Mouse (Mus musculus) stomach, embryonic 16.5 days (tissue): ENCODE measurements at regions not wholly inside any gene's neighbourhood (a gene's known extent, or its start where the extent isn't known, plus 50 kb on each side); places are given as distances from the start of the nearest gene placed in this dataset.
"Not testable (repeated sequence)": the region's sequence is repeated elsewhere in the genome, so short reads cannot be mapped to it uniquely, and the experiment has no call there.

Source experiments
- ATAC-seq: fragments of 200-750 bp; cut with Nextera tagmentation; 2 replicates; pipeline ENCODE4 v1.8.0; 2017; ENCODE audit warnings: moderate number of reproducible peaks, moderate TSS enrichment; ENCODE audit not compliant: insufficient read depth, low FRiP score
- H3K27ac ChIP-seq: fragments of 300-500 bp; sonication (generic); 2 replicates; pipeline ENCODE4 v1.5.1; 2014; ENCODE audit warnings: low read length
- H3K27me3 ChIP-seq: fragments of 300-500 bp; sonication (generic); 2 replicates; pipeline ENCODE4 v1.6.1; 2014; ENCODE audit warnings: low read length, control low read depth, mixed read lengths; ENCODE audit not compliant: control insufficient read depth, insufficient read depth
- H3K36me3 ChIP-seq: fragments of 300-500 bp; sonication (generic); 2 replicates; pipeline ENCODE4 v1.6.1; 2014; ENCODE audit warnings: low read length; ENCODE audit not compliant: control insufficient read depth, insufficient read depth
- H3K4me1 ChIP-seq: fragments of 300-500 bp; sonication (generic); 2 replicates; pipeline ENCODE4 v1.6.1; 2014; ENCODE audit warnings: low read length, control low read depth, mixed read lengths; ENCODE audit not compliant: control insufficient read depth, insufficient read depth
- H3K4me2 ChIP-seq: fragments of 300-500 bp; sonication (generic); 2 replicates; pipeline ENCODE4 v1.6.1; 2014; ENCODE audit warnings: low read depth, low read length, mixed read lengths
- H3K4me3 ChIP-seq: fragments of 300-500 bp; sonication (generic); replicated peaks from 2 replicates; pipeline ENCODE4 v1.5.1; 2014; ENCODE audit warnings: mild to moderate bottlenecking, low read length
- H3K9ac ChIP-seq: fragments of 300-500 bp; sonication (generic); 2 replicates; pipeline ENCODE4 v1.6.1; 2014; ENCODE audit warnings: low read length
- H3K9me3 ChIP-seq: fragments of 300-500 bp; sonication (generic); replicated peaks from 2 replicates; pipeline ENCODE4 v1.6.1; 2016; ENCODE audit warnings: low read length, control low read depth; ENCODE audit not compliant: control insufficient read depth
- WGBS: fragments of 180-500 bp; shearing (Covaris S2); extraction: QIAGEN DNeasy Blood & Tissue Kit; methylation state at CpG from one replicate; pipeline ENCODE4 v1.1.7; 2014; 5-methylcytosine and 5-hydroxymethylcytosine counted together

DNA sequence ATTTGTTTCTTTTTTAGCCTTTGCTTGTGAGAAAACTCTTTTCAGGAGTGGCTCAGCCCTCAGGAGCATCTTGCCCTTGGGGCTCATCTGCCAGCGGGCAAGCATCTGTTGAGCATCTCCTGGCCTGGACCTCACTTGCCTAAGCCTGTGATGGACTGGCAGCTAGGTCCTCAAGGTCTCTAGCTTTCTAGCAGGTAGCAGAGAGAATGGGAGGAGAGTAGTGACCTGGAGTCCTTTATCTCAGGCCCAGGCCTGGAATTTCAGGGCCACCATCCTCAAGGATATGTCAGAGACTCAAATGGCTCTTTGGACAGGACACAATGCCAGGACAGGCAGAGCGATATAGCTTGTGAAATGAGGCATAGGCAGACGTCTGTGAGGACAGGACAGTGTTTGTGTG is 59.3 kb upstream of the Klf13 start:
- Histone ChIP-seq H3K9ac (no peak overlapping the region), H3K27me3 (no peaks in the 10 kb centered on the region), H3K36me3 (no peaks in the 10 kb centered on the region), H3K27ac (no peak overlapping the region), H3K9me3 (no peaks in the 10 kb centered on the region), H3K4me2 (no peak overlapping the region), H3K4me1 (no peaks in the 10 kb centered on the region), H3K4me3 (no peak overlapping the region)
- WGBS = 80% methylated on average over 3 of the region's 3 CpGs
- ATAC-seq = no peak

DNA sequence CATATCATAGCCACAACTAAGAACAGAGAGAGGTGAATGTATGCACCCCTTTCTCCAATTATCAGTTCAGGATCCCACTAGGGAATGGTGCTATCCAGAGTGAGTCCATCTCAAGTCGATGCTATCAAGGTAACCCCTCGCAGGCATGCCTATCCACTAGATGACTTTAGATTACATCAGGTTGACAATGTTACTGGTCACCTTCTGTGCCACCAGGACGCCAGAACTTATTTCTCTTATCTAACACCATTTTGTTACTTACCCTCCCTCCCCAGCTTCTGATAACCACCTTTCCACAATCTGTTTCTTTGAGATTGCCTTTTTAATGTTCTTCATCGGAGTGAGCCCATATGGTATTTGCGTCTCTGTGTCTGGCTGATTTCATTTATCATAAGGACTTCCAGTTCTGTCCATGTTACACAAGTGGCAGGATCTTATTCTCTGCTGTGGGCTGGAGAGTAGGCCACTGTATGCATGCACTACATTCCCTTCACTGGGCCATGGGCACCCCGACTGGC is 57.9 kb upstream of the Klf13 start:
- no peaks in the 10 kb centered on the region for H3K36me3 ChIP-seq
- H3K27me3 ChIP-seq = no peaks in the 10 kb centered on the region
- 75% methylated on average over 6 of the region's 6 CpGs for WGBS
- H3K9ac ChIP-seq = no peak overlapping the region
- no peak for ATAC-seq
- H3K4me2 ChIP-seq = no peak overlapping the region
- H3K27ac ChIP-seq = no peak overlapping the region
- no peak overlapping the region for H3K4me3 ChIP-seq
- H3K9me3 ChIP-seq = no peaks in the 10 kb centered on the region
- no peaks in the 10 kb centered on the region for H3K4me1 ChIP-seq

DNA sequence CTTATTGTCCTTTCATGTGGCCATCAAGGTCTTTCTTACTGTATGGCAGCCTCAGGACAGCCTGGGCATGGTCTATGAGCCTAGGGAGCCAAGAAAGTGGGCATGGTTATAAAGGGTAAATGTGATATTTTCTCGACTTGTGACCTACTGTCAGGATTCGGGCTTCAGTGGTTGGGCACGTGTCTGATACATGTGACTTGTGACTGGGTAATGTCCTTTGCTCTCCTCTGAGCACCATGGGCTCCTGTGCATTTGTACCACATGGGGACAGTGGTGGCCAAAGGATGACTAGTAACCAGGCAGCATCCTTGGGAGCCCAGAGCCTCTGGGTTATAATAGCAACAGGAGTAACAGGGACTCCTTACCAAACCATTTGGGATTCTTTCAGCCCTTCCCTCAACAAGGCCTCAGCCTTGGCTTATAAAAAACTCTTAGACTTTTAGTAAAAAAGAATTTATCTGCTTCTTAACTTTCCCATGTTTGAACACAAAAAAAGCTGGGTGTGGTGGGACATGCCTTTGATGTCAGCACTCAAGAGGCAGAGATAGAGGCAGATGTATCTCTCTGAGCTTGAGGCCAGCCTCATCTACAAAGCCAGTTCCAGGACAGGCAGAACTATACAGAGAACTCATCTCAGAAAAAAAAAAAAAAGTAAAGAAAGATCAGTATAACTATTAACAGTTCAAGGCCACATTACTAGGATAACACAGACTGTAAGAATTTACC is 56.7 kb upstream of the Klf13 start:
- Histone ChIP-seq H3K4me3 (no peak overlapping the region), H3K9me3 (no peaks in the 10 kb centered on the region), H3K27ac (no peak overlapping the region), H3K27me3 (no peaks in the 10 kb centered on the region), H3K9ac (no peak overlapping the region), H3K36me3 (no peaks in the 10 kb centered on the region), H3K4me2 (no peak overlapping the region), H3K4me1 (no peaks in the 10 kb centered on the region)
- no peak for ATAC-seq
- WGBS = 76% methylated on average over 3 of the region's 3 CpGs

DNA sequence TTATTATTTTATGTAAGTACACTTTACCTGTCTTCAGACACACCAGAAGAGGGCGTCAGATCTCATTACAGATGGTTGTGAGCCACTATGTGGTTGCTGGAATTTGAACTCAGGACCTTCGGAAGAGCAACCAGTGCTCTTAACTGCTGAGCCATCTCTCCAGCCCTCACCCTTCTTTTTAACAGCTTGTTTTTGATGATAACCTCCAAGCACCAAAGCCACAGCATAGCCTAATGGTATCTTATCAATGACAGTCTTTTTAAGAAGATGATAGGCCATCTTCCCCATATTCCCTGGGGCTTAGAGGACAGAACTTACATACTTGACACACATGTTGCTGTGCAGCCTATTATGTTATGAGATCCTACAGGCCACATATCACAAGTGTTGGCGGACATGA is 56.1 kb upstream of the Klf13 start:
- not testable (repeated sequence) for H3K4me2 ChIP-seq, H3K9ac ChIP-seq

DNA sequence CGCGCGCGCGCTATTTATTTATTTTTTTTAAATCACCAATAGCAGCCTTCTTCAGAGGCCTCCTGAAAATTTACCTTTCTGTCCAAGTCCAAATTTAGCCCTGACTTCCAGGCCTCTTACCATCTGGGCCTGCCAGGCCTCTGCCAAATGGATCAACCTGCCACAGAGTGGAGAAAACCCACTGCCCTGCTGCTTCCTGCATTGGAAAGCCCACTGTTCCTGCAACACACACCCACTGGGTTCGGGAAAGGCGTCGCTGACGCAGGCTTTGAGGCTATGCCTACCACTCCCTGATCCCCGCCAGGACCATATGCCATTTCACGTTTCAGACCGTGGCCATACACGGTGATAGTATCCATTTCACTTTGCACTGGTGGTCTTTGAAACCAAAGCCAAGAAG is 53.4 kb upstream of the Klf13 start:
- Histone ChIP-seq H3K27me3 (no peaks in the 10 kb centered on the region), H3K9ac (no peak overlapping the region), H3K36me3 (no peaks in the 10 kb centered on the region), H3K9me3 (no peaks in the 10 kb centered on the region), H3K4me2 (no peak overlapping the region), H3K4me3 (no peak overlapping the region), H3K4me1 (peaks cover 1% of the 10 kb centered on the region), H3K27ac (no peak overlapping the region)
- no peak for ATAC-seq
- WGBS = 93% methylated on average over 13 of the region's 13 CpGs

More for the DNA sequence above, 56.1 kb upstream of the Klf13 start:
- ATAC-seq, H3K36me3 ChIP-seq, H3K27ac ChIP-seq, H3K9me3 ChIP-seq, H3K4me3 ChIP-seq, H3K27me3 ChIP-seq, H3K4me1 ChIP-seq: not testable (repeated sequence)
- WGBS = 80% methylated on average over 3 of the region's 3 CpGs

DNA sequence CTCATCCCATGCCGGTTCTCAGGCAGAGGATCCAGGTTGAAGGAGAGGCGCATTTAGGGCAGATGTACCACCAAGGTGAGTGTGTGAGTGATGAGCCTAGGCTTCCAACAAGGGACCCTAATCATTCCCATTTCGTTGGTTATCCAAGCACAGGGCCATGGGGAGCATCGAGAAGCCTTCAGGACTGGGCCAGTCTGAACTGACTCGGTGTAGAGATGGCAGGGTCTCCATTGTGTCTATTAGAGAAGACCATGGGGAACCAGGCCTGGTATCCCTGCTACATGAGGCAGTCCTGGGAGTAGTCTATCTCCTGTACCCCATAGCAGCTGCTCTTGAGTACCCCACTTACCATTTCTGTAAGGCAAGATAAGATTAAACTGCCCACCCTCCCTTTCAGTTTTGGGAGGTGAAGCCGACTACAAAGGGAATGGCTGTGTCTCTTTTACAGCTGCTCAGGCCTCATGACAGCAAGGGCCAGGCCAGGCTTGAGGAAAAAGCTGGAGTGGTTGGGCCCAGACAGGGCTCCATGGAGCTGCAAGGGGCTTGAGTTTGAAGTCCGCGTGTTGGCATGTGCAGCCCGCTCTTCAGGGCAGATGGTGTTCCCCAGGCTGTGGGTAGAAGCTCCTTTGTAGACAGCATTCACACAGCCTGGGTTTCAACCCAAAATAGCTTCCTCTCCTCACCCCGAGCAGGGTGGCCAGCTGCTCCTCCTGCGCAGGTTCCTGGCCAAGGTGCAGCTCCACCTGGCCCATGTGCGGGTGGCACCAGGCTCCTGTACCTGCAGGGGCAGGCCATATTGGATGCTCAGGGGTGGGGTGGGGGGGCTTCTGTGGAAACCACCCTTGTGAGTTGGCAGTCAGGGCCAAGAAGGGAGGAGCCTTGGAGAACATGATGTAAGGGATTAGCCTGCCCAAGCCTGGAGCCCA is 52.6 kb upstream of the Klf13 start:
- WGBS = 88% methylated on average over 12 of the region's 12 CpGs
- Histone ChIP-seq H3K4me2 (no peak overlapping the region), H3K36me3 (no peaks in the 10 kb centered on the region), H3K4me1 (peaks cover 7% of the 10 kb centered on the region), H3K27ac (no peak overlapping the region), H3K4me3 (no peak overlapping the region), H3K9me3 (no peaks in the 10 kb centered on the region), H3K9ac (no peak overlapping the region), H3K27me3 (no peaks in the 10 kb centered on the region)
- no peak for ATAC-seq

DNA sequence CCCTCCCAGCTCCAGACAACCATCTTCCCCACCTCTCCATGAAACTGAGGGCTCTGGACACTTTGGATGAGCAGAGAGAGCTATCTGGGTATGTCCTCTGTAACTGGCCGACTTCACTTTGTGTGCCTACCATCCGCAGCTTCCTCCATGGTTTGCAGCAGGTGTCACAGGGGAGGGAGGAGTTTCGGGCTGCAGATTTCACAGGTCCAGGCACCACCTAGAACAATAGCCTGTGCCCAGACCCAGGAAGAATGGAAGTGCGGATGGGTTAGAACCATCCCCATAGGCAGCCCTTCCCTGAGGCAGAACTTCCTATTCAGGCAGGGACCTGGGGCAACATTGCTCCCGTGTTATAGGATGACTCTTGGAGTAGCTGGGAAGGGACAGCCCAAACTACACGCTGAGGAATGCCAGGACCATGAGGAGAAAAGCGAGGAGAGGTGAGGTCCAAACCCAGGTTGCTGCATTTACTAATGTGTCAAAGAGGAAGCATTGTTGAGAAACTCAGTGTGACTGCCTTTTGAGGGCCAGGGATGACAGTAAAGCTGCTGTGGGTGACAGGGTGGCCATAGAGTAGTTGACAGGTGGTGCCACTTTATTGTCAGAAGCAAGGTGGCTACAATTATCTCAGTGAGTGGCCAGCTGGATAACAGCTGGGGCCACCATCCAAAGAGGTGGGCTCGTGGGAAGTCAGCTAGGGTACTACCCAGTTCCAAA is 51.8 kb upstream of the Klf13 start:
- 77% methylated on average over 8 of the region's 8 CpGs for WGBS
- no peak overlapping the region for H3K4me3 ChIP-seq
- no peaks in the 10 kb centered on the region for H3K27me3 ChIP-seq
- no peaks in the 10 kb centered on the region for H3K9me3 ChIP-seq
- H3K36me3 ChIP-seq = no peaks in the 10 kb centered on the region
- peaks cover 7% of the 10 kb centered on the region for H3K4me1 ChIP-seq
- no peak overlapping the region for H3K27ac ChIP-seq
- no peak for ATAC-seq
- H3K9ac ChIP-seq = no peak overlapping the region
- no peak overlapping the region for H3K4me2 ChIP-seq

DNA sequence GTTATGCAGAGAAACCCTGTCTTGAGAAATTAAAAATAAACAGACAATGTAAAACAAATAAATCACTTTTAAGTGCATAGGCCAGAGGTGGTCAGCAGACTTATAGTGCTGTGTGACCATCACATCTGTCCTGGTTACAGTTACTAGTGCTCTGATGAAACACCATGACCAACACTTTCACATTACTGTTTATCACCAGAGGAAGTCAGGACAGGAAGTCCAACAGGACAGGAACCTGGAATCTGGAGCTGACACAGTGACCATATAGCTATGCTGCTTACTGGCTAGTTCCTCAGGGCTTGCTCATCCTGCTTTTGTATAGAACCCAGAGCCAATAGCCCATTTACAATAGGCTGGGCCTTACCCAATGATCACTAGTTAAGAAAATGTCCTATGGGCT is 51.0 kb upstream of the Klf13 start:
- Histone ChIP-seq H3K36me3 (no peaks in the 10 kb centered on the region), H3K9me3 (no peaks in the 10 kb centered on the region), H3K27me3 (no peaks in the 10 kb centered on the region), H3K4me2 (no peak overlapping the region), H3K9ac (no peak overlapping the region), H3K27ac (no peak overlapping the region), H3K4me1 (peaks cover 7% of the 10 kb centered on the region), H3K4me3 (no peak overlapping the region)
- no peak for ATAC-seq
